In the genomic region with DNA sequence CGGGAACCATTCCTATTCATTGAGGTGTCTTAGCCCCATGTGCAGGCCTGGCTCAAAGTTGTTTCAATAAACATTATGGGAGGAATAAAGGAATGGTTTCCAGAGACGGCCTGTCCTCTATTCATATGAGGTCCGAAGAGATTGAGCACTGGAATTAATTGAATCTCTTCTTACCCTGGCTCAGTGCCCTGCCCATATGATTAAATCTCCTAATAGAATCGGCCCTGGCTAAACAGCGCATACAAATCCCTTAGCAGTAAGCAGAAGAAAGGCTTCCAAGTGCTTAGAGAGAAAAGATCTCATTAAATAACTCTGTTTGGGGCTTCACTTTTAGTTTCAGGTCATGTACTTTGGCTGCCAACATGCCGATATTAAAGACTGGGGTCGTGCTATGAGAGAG, we compare ENCODE assay signal across 24 mouse cellular contexts. TPM values are rescaled to one million over a fixed set of nuclear protein-coding genes. Genes with fewer than 3 reads are reported as not detected.
DNase-seq lines count a peak whose midpoint lies in the region; ATAC-seq lines count a peak whose summit lies in the region.
"Had no signal": no experiment of that assay in that cellular context is flagged by ENCODE, and none has a peak within 500 bp of the region (broad histone marks: within the 10 kb centered on the region; RNA-seq: fewer than 3 reads in every experiment).

No protein-coding gene starts in this region.

- peak overlapping the region; percentile 44; the same call in 1 of the 2 replicates for H3K27ac ChIP-seq in hindbrain, embryonic 12.5 days
- H3K27ac ChIP-seq in hindbrain, embryonic 13.5 days, result no peak overlapping the region
- no peak overlapping the region for H3K27ac ChIP-seq in neural tube, embryonic 13.5 days (replicated peaks)
- H3K27ac ChIP-seq in neural tube, embryonic 15.5 days (replicated peaks), result no peak overlapping the region
- no peak overlapping the region; the same call in 1 of the 2 replicates for H3K27ac ChIP-seq in midbrain, embryonic 11.5 days (ENCODE audit: low read depth, low read length)
- H3K27ac ChIP-seq: heart, adult 2 months; heart, embryonic 13.5 days; hindbrain, embryonic 15.5 days; layer of hippocampus, adult 2 months; limb, embryonic 12.5 days; liver, embryonic 12.5 days; neural tube, embryonic 12.5 days had no signal

- WGBS in hindbrain, embryonic 12.5 days, result 49% methylated on average over 7 of the region's 7 CpGs
- whole genome bisulfite sequencing in hindbrain, embryonic 13.5 days, result 29% methylated on average over 7 of the region's 7 CpGs
- 40% methylated on average over 7 of the region's 7 CpGs for WGBS in neural tube, embryonic 13.5 days
- 26% methylated on average over 7 of the region's 7 CpGs for WGBS in neural tube, embryonic 15.5 days
- 29% methylated on average over 7 of the region's 7 CpGs for WGBS in midbrain, embryonic 11.5 days

- ATAC-seq in hindbrain, embryonic 12.5 days (ENCODE audit: low FRiP score), result peak; percentile 44; the same call in 1 of the 2 replicates
- ATAC-seq in hindbrain, embryonic 13.5 days (ENCODE audit: low FRiP score), result no peak
- ATAC-seq in neural tube, embryonic 13.5 days (ENCODE audit: low read depth), result peak; percentile 33; the same call in 1 of the 2 replicates
- no peak for ATAC-seq in neural tube, embryonic 15.5 days (ENCODE audit: low FRiP score)
- ATAC-seq in midbrain, embryonic 11.5 days (ENCODE audit: low FRiP score), result peak; percentile 66
- ATAC-seq in inflammation-experienced regulatory T-cells, adult 6 months, result no peak
- ATAC-seq: CD4-positive, CD25-positive, alpha-beta regulatory T cell, adult 4 months; intestine, postnatal 0 days; liver, embryonic 12.5 days had no signal

- H3K36me3 ChIP-seq in hindbrain, embryonic 12.5 days, result no peaks in the 10 kb centered on the region
- no peaks in the 10 kb centered on the region for H3K36me3 ChIP-seq in hindbrain, embryonic 13.5 days
- no peaks in the 10 kb centered on the region for H3K36me3 ChIP-seq in neural tube, embryonic 13.5 days
- no peaks in the 10 kb centered on the region for H3K36me3 ChIP-seq in neural tube, embryonic 15.5 days
- H3K36me3 ChIP-seq in midbrain, embryonic 11.5 days (ENCODE audit: control insufficient read depth, insufficient read depth, low read length), result no peaks in the 10 kb centered on the region
- H3K36me3 ChIP-seq: heart, embryonic 13.5 days; hindbrain, embryonic 15.5 days; limb, embryonic 12.5 days; liver, embryonic 12.5 days; neural tube, embryonic 12.5 days had no signal

- H3K4me2 ChIP-seq in hindbrain, embryonic 12.5 days (replicated peaks), result no peak overlapping the region
- H3K4me2 ChIP-seq in hindbrain, embryonic 13.5 days, result no peak overlapping the region
- H3K4me2 ChIP-seq in neural tube, embryonic 13.5 days, result no peak overlapping the region
- no peak overlapping the region for H3K4me2 ChIP-seq in neural tube, embryonic 15.5 days
- H3K4me2 ChIP-seq in midbrain, embryonic 11.5 days, result no peak overlapping the region; the same call in 1 of the 2 replicates
- H3K4me2 ChIP-seq: heart, embryonic 13.5 days; hindbrain, embryonic 15.5 days; limb, embryonic 12.5 days; liver, embryonic 12.5 days; neural tube, embryonic 12.5 days had no signal

- no peaks in the 10 kb centered on the region for H3K9me3 ChIP-seq in hindbrain, embryonic 12.5 days (replicated peaks)
- no peaks in the 10 kb centered on the region for H3K9me3 ChIP-seq in hindbrain, embryonic 13.5 days
- H3K9me3 ChIP-seq in neural tube, embryonic 13.5 days, result no peaks in the 10 kb centered on the region
- H3K9me3 ChIP-seq in neural tube, embryonic 15.5 days (replicated peaks), result no peaks in the 10 kb centered on the region
- H3K9me3 ChIP-seq in midbrain, embryonic 11.5 days (ENCODE audit: control insufficient read depth, low read length), result no peaks in the 10 kb centered on the region
- H3K9me3 ChIP-seq: heart, embryonic 13.5 days; hindbrain, embryonic 15.5 days; limb, embryonic 12.5 days; liver, embryonic 12.5 days; neural tube, embryonic 12.5 days had no signal

- H3K9ac ChIP-seq in hindbrain, embryonic 12.5 days, result no peak overlapping the region
- no peak overlapping the region for H3K9ac ChIP-seq in hindbrain, embryonic 13.5 days
- H3K9ac ChIP-seq in neural tube, embryonic 13.5 days, result no peak overlapping the region
- H3K9ac ChIP-seq in neural tube, embryonic 15.5 days (replicated peaks), result no peak overlapping the region
- no peak overlapping the region for H3K9ac ChIP-seq in midbrain, embryonic 11.5 days (ENCODE audit: low read length)
- H3K9ac ChIP-seq: heart, embryonic 13.5 days; hindbrain, embryonic 15.5 days; limb, embryonic 12.5 days; liver, embryonic 12.5 days; neural tube, embryonic 12.5 days had no signal

- H3K27me3 ChIP-seq in hindbrain, embryonic 12.5 days, result 0 out of 2 replicates have a peak, but pooled peaks cover 2% of the 10 kb centered on the region
- no peaks in the 10 kb centered on the region for H3K27me3 ChIP-seq in hindbrain, embryonic 13.5 days
- no peaks in the 10 kb centered on the region; the same call in 1 of the 2 replicates for H3K27me3 ChIP-seq in neural tube, embryonic 13.5 days
- H3K27me3 ChIP-seq in neural tube, embryonic 15.5 days (replicated peaks), result no peaks in the 10 kb centered on the region
- no peaks in the 10 kb centered on the region for H3K27me3 ChIP-seq in midbrain, embryonic 11.5 days (ENCODE audit: control insufficient read depth, insufficient read depth, low read length)
- H3K27me3 ChIP-seq: heart, embryonic 13.5 days; hindbrain, embryonic 15.5 days had no signal

- peaks cover 12% of the 10 kb centered on the region for H3K4me1 ChIP-seq in hindbrain, embryonic 12.5 days
- peaks cover 17% of the 10 kb centered on the region for H3K4me1 ChIP-seq in hindbrain, embryonic 13.5 days (replicated peaks)
- peaks cover 18% of the 10 kb centered on the region for H3K4me1 ChIP-seq in neural tube, embryonic 13.5 days (replicated peaks)
- 0 out of 2 replicates have a peak, but pooled peaks cover 7% of the 10 kb centered on the region for H3K4me1 ChIP-seq in neural tube, embryonic 15.5 days
- peaks cover 10% of the 10 kb centered on the region for H3K4me1 ChIP-seq in midbrain, embryonic 11.5 days (ENCODE audit: control insufficient read depth, insufficient read depth, low read length)
- H3K4me1 ChIP-seq: liver, embryonic 12.5 days had no signal

- H3K4me3 ChIP-seq in hindbrain, embryonic 12.5 days, result no peak overlapping the region
- H3K4me3 ChIP-seq in hindbrain, embryonic 13.5 days, result no peak overlapping the region
- H3K4me3 ChIP-seq in neural tube, embryonic 13.5 days, result no peak overlapping the region
- no peak overlapping the region for H3K4me3 ChIP-seq in neural tube, embryonic 15.5 days (replicated peaks)
- no peak overlapping the region for H3K4me3 ChIP-seq in midbrain, embryonic 11.5 days (ENCODE audit: low read depth, low read length)
- H3K4me3 ChIP-seq: heart, adult 2 months; heart, embryonic 13.5 days; hindbrain, embryonic 15.5 days; layer of hippocampus, adult 2 months; limb, embryonic 12.5 days; liver, embryonic 12.5 days; neural tube, embryonic 12.5 days had no signal

- no peak for DNase-seq in midbrain, embryonic 11.5 days (ENCODE audit: low spot score, missing footprints)
- DNase-seq in right cerebral cortex, adult 2 months (ENCODE audit: low spot score in 2 of 2), result no peak
- DNase-seq: adrenal gland, postnatal 25 days; cerebellum, adult 11 months; cerebellum, adult 9-11 months; gastrocnemius, postnatal 25 days; heart, adult 2 months; heart, postnatal 14 days; kidney, postnatal 25 days; lung, adult 18-20 months; spleen, adult 18-20 months had no signal

RNA-seq across cellular contexts. Expression of a gene that starts 12.0 kb away (rescaled TPM):
- 6.4 and 7.9 TPM in 2 replicates for polyA plus RNA-seq in hindbrain, embryonic 12.5 days (2016; fragmentation: Nextera tagmentation; extraction: Ambion mirVana)
- polyA plus RNA-seq in hindbrain, embryonic 13.5 days (2015; fragmentation: Nextera tagmentation; extraction: Ambion mirVana), result 4.3 and 6.4 TPM in 2 replicates
- polyA plus RNA-seq in neural tube, embryonic 13.5 days (2015; fragmentation: Nextera tagmentation; extraction: Ambion mirVana), result 6.2 and 7.2 TPM in 2 replicates
- 5.2 and 5.6 TPM in 2 replicates for polyA plus RNA-seq in neural tube, embryonic 15.5 days (2015; fragmentation: Nextera tagmentation; extraction: Ambion mirVana)
- 5.8 and 6.8 TPM in 2 replicates for polyA plus RNA-seq in midbrain, embryonic 11.5 days (2014; fragmentation: Nextera tagmentation; extraction: Ambion mirVana)
- not detected for polyA plus RNA-seq in inflammation-experienced regulatory T-cells, adult 6 months (2017; shearing (Covaris generic))
- polyA plus RNA-seq: CD4-positive, CD25-positive, alpha-beta regulatory T cell, adult 4 months had no signal

Comparison
In these comparisons a context has a peak if more than half of its experiments do, and no peak if none do; other contexts are left out.
1. ATAC-seq: peak in hindbrain, embryonic 12.5 days (single experiment), neural tube, embryonic 13.5 days (single experiment) and midbrain, embryonic 11.5 days (single experiment); none in hindbrain, embryonic 13.5 days (single experiment), neural tube, embryonic 15.5 days (single experiment) and inflammation-experienced regulatory T-cells, adult 6 months (single experiment).